Mouse (Mus musculus) embryonic facial prominence, embryonic 15.5 days (tissue): ENCODE results near the gene Tnfsf15. TPM values are rescaled to one million over a fixed set of nuclear protein-coding genes. Genes with fewer than 3 reads are reported as not detected.
A peak's percentile ranks its signal among the peaks of the same experiment; 100 is the strongest.

Source experiments
- ATAC-seq: fragments of 200-750 bp; cut with Nextera tagmentation; 2 replicates; pipeline ENCODE4 v1.8.0; 2017; ENCODE audit warnings: low read depth, moderate TSS enrichment; ENCODE audit not compliant: insufficient number of reproducible peaks, low FRiP score, low TSS enrichment
- H3K27ac ChIP-seq: fragments of 300-500 bp; sonication (generic); replicated peaks from 2 replicates; pipeline ENCODE4 v1.5.1; 2015; ENCODE audit warnings: mild to moderate bottlenecking, inconsistent platforms
- H3K27me3 ChIP-seq: fragments of 300-500 bp; sonication (generic); 2 replicates; pipeline ENCODE4 v1.6.1; 2015; ENCODE audit warnings: inconsistent platforms
- H3K36me3 ChIP-seq: fragments of 300-500 bp; sonication (generic); 2 replicates; pipeline ENCODE4 v1.6.1; 2015; ENCODE audit warnings: mild to moderate bottlenecking, inconsistent platforms
- H3K4me1 ChIP-seq: fragments of 300-500 bp; sonication (generic); 2 replicates; pipeline ENCODE4 v1.6.1; 2015; ENCODE audit warnings: inconsistent platforms
- H3K4me2 ChIP-seq: fragments of 300-500 bp; sonication (generic); replicated peaks from 2 replicates; pipeline ENCODE4 v1.6.1; 2015; ENCODE audit warnings: mild to moderate bottlenecking, inconsistent platforms
- H3K4me3 ChIP-seq: fragments of 300-500 bp; sonication (generic); replicated peaks from 2 replicates; pipeline ENCODE4 v1.5.1; 2015; ENCODE audit warnings: mild to moderate bottlenecking, inconsistent platforms
- H3K9ac ChIP-seq: fragments of 300-500 bp; sonication (generic); 2 replicates; pipeline ENCODE4 v1.6.1; 2015; ENCODE audit warnings: inconsistent platforms
- H3K9me3 ChIP-seq: fragments of 300-500 bp; sonication (generic); replicated peaks from 2 replicates; pipeline ENCODE4 v1.6.1; 2016; ENCODE audit warnings: inconsistent platforms
- WGBS: fragments of 180-500 bp; shearing (Covaris S2); methylation state at CpG from one replicate; pipeline ENCODE4 v1.1.7; 2015; 5-methylcytosine and 5-hydroxymethylcytosine counted together
- polyA plus RNA-seq: library from polyadenylated mRNA; unstranded; fragments of >200 nt; fragmentation: Nextera tagmentation; extraction: Ambion mirVana; gene quantifications from 2 replicates; pipeline ENCODE4 v1.2.1, GENCODE M21; 2015

Tnfsf15 gene
- 0.09 and 0.11 TPM in 2 replicates for polyA plus RNA-seq

GRCm38 (mm10) chr4:63744693-63745171, at the start of gene Tnfsf15:
TSS of gene Tnfsf15 (minus strand) at chr4:63745113.
- Histone ChIP-seq H3K27ac (no peak within 1 kb of the TSS), H3K4me1 (peaks cover 23% of the 10 kb centered on the region), H3K36me3 (no peaks in the 10 kb centered on the region), H3K4me2 (no peak within 1 kb of the TSS), H3K4me3 (no peak within 1 kb of the TSS), H3K9ac (no peak within 1 kb of the TSS), H3K9me3 (no peaks in the 10 kb centered on the region), H3K27me3 (no peaks in the 10 kb centered on the region)
- ATAC-seq = peak; percentile 63
- WGBS = 51% methylated on average over 8 of the region's 8 CpGs

GRCm38 (mm10) chr4:63792328-63792727, 47.4 kb upstream of the Tnfsf15 start:
- no peak overlapping the region for H3K4me2 ChIP-seq
- no peaks in the 10 kb centered on the region for H3K9me3 ChIP-seq
- H3K4me1 ChIP-seq = no peaks in the 10 kb centered on the region
- H3K27me3 ChIP-seq = no peaks in the 10 kb centered on the region
- no peak for ATAC-seq
- 89% methylated on average over 3 of the region's 3 CpGs for WGBS
- H3K27ac ChIP-seq = no peak overlapping the region
- H3K36me3 ChIP-seq = no peaks in the 10 kb centered on the region
- H3K4me3 ChIP-seq = no peak overlapping the region
- H3K9ac ChIP-seq = no peak overlapping the region

GRCm38 (mm10) chr4:63785466-63785865, 40.6 kb upstream of the Tnfsf15 start:
- no peak overlapping the region for H3K27ac ChIP-seq
- H3K4me2 ChIP-seq = no peak overlapping the region
- no peak for ATAC-seq
- no peaks in the 10 kb centered on the region for H3K36me3 ChIP-seq
- no peak overlapping the region for H3K9ac ChIP-seq
- no peaks in the 10 kb centered on the region for H3K9me3 ChIP-seq
- H3K4me3 ChIP-seq = no peak overlapping the region
- H3K4me1 ChIP-seq = no peaks in the 10 kb centered on the region
- WGBS = 54% methylated on average over 2 of the region's 2 CpGs
- no peaks in the 10 kb centered on the region for H3K27me3 ChIP-seq

GRCm38 (mm10) chr4:63783826-63784225, 38.9 kb upstream of the Tnfsf15 start:
- no peak overlapping the region for H3K9ac ChIP-seq
- no peaks in the 10 kb centered on the region for H3K4me1 ChIP-seq
- H3K9me3 ChIP-seq = no peaks in the 10 kb centered on the region
- H3K4me3 ChIP-seq = no peak overlapping the region
- WGBS = 66% methylated on average over 5 of the region's 5 CpGs
- ATAC-seq = no peak
- no peak overlapping the region for H3K4me2 ChIP-seq
- no peaks in the 10 kb centered on the region for H3K27me3 ChIP-seq
- H3K36me3 ChIP-seq = no peaks in the 10 kb centered on the region
- H3K27ac ChIP-seq = no peak overlapping the region

- no peaks in the 10 kb centered on the region for H3K9me3 ChIP-seq
- WGBS = 83% methylated on average over 7 of the region's 7 CpGs
- no peak for ATAC-seq
- H3K4me1 ChIP-seq = no peaks in the 10 kb centered on the region
- no peak overlapping the region for H3K4me3 ChIP-seq
- no peaks in the 10 kb centered on the region for H3K27me3 ChIP-seq
- H3K4me2 ChIP-seq = no peak overlapping the region
- H3K9ac ChIP-seq = no peak overlapping the region
- H3K27ac ChIP-seq = no peak overlapping the region
- no peaks in the 10 kb centered on the region for H3K36me3 ChIP-seq
Measured at GRCm38 (mm10) chr4:63782970-63783613, 38.2 kb upstream of the Tnfsf15 start.

GRCm38 (mm10) chr4:63777223-63777622, 32.3 kb upstream of the Tnfsf15 start:
- H3K9ac ChIP-seq = no peak overlapping the region
- H3K27me3 ChIP-seq = no peaks in the 10 kb centered on the region
- no peaks in the 10 kb centered on the region for H3K4me1 ChIP-seq
- WGBS = 80% methylated on average over 8 of the region's 8 CpGs
- no peaks in the 10 kb centered on the region for H3K36me3 ChIP-seq
- no peak overlapping the region for H3K4me3 ChIP-seq
- H3K9me3 ChIP-seq = no peaks in the 10 kb centered on the region
- ATAC-seq = no peak
- no peak overlapping the region for H3K27ac ChIP-seq
- no peak overlapping the region for H3K4me2 ChIP-seq

- Histone ChIP-seq H3K9me3 (no peaks in the 10 kb centered on the region), H3K4me3 (no peak overlapping the region), H3K4me2 (no peak overlapping the region), H3K4me1 (no peaks in the 10 kb centered on the region), H3K27me3 (no peaks in the 10 kb centered on the region), H3K36me3 (no peaks in the 10 kb centered on the region), H3K27ac (no peak overlapping the region), H3K9ac (no peak overlapping the region)
- WGBS = 74% methylated on average over 8 of the region's 8 CpGs
- no peak for ATAC-seq
Measured at GRCm38 (mm10) chr4:63773306-63774090, 28.6 kb upstream of the Tnfsf15 start.

- H3K9ac ChIP-seq = no peak overlapping the region
- no peak for ATAC-seq
- H3K36me3 ChIP-seq = no peaks in the 10 kb centered on the region
- H3K9me3 ChIP-seq = no peaks in the 10 kb centered on the region
- no peaks in the 10 kb centered on the region for H3K27me3 ChIP-seq
- H3K27ac ChIP-seq = no peak overlapping the region
- 72% methylated on average over 2 of the region's 2 CpGs for WGBS
- H3K4me2 ChIP-seq = no peak overlapping the region
- H3K4me1 ChIP-seq = no peaks in the 10 kb centered on the region
- no peak overlapping the region for H3K4me3 ChIP-seq
Measured at GRCm38 (mm10) chr4:63772514-63772913, 27.6 kb upstream of the Tnfsf15 start.

GRCm38 (mm10) chr4:63771291-63771690, 26.4 kb upstream of the Tnfsf15 start:
- Histone ChIP-seq H3K36me3 (no peaks in the 10 kb centered on the region), H3K4me2 (no peak overlapping the region), H3K27me3 (no peaks in the 10 kb centered on the region), H3K9ac (no peak overlapping the region), H3K4me3 (no peak overlapping the region), H3K9me3 (no peaks in the 10 kb centered on the region), H3K4me1 (no peaks in the 10 kb centered on the region), H3K27ac (no peak overlapping the region)
- ATAC-seq = no peak
- 59% methylated on average over 4 of the region's 4 CpGs for WGBS

- no peak overlapping the region for H3K4me2 ChIP-seq
- no peaks in the 10 kb centered on the region for H3K9me3 ChIP-seq
- 81% methylated on average over 3 of the region's 3 CpGs for WGBS
- no peaks in the 10 kb centered on the region for H3K27me3 ChIP-seq
- no peaks in the 10 kb centered on the region for H3K36me3 ChIP-seq
- H3K4me1 ChIP-seq = no peaks in the 10 kb centered on the region
- H3K9ac ChIP-seq = no peak overlapping the region
- no peak overlapping the region for H3K27ac ChIP-seq
- no peak overlapping the region for H3K4me3 ChIP-seq
- no peak for ATAC-seq
Measured at GRCm38 (mm10) chr4:63769161-63769560, 24.2 kb upstream of the Tnfsf15 start.

- H3K9me3 ChIP-seq = no peaks in the 10 kb centered on the region
- no peak overlapping the region for H3K9ac ChIP-seq
- H3K36me3 ChIP-seq = no peaks in the 10 kb centered on the region
- ATAC-seq = no peak
- H3K27me3 ChIP-seq = no peaks in the 10 kb centered on the region
- no peak overlapping the region for H3K4me2 ChIP-seq
- no peak overlapping the region for H3K4me3 ChIP-seq
- 88% methylated on average over 2 of the region's 2 CpGs for WGBS
- no peaks in the 10 kb centered on the region for H3K4me1 ChIP-seq
- no peak overlapping the region for H3K27ac ChIP-seq
Measured at GRCm38 (mm10) chr4:63765050-63765449, 20.1 kb upstream of the Tnfsf15 start.
